Mouse (Mus musculus) megakaryocyte, embryonic 14.5 days (primary cell): ENCODE measurements at regions not wholly inside any gene's neighbourhood (a gene's known extent, or its start where the extent isn't known, plus 50 kb on each side); places are given as distances from the start of the nearest gene placed in this dataset.

Experiments used
- H3K27me3 ChIP-seq: replicated peaks from 2 replicates; pipeline ENCODE3; 2012; ENCODE audit warnings: inconsistent platforms
- H3K36me3 ChIP-seq: replicated peaks from 2 replicates; pipeline ENCODE3; 2012; ENCODE audit warnings: low read length, inconsistent platforms, mixed read lengths
- H3K4me1 ChIP-seq: 2 replicates; pipeline ENCODE4 v1.6.1; 2012; ENCODE audit warnings: inconsistent platforms
- H3K4me3 ChIP-seq: replicated peaks from 2 replicates; pipeline ENCODE3; 2012; ENCODE audit warnings: moderate library complexity, mild to moderate bottlenecking, inconsistent platforms
- H3K9me3 ChIP-seq: 2 replicates; pipeline ENCODE4 v1.6.1; 2012; ENCODE audit warnings: inconsistent platforms
- FLI1 ChIP-seq: IDR thresholded peaks from 2 replicates; pipeline ENCODE4 v1.6.1; 2012; ENCODE audit warnings: low read length, inconsistent platforms, mixed read lengths
- GATA1 ChIP-seq: IDR thresholded peaks from 3 replicates; pipeline ENCODE4 v1.6.1; 2012; ENCODE audit warnings: mixed read lengths, low read length, inconsistent platforms, borderline replicate concordance

DNA sequence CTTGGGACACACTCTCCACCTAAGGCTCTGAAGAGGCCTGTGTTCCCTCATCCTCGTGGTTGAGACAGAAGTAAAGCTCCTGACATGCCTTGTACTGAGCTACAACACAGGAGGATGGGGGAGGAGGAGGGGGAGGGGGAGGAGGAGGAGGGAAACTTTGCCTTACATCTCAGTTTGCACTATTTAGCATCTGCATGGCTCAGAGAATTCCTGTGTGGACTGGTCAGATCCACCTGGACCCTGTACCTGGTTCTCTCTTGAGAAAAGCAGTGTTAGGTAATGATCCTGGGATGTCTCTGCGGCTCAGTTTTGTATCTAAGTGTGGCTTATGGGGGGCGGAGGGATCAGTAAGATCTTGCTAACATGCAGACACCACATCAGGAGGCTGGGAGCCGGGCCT lies 102.2 kb upstream of the Sulf2 start:
- Histone ChIP-seq H3K9me3 (peaks cover 13% of the 10 kb centered on the region), H3K36me3 (no peaks in the 10 kb centered on the region), H3K4me1 (peaks cover 9% of the 10 kb centered on the region), H3K27me3 (peaks cover 32% of the 10 kb centered on the region), H3K4me3 (no peak overlapping the region)
- TF ChIP-seq GATA1 = no peak
- no peak for TF ChIP-seq FLI1

DNA sequence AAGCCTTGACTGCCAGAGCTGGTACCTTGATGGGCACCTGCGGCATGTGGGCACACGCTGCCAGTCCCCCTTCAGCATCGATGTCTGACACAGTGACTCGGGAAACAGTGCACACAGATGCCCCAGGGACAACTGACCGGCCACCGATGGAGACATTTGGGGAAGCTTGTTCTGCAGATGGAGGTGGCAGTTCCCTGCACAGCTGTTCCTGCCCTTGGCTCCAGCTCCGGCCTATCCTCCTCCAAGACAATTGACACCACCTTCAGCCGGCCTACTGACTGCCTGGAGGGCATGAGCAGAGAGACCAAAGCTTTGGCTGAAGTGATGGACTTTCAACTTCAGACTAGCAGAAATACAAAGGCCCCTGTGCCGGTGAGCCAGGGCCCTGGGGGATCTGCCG lies 100.7 kb upstream of the Sulf2 start:
- Histone ChIP-seq H3K4me1 (no peaks in the 10 kb centered on the region), H3K9me3 (peaks cover 13% of the 10 kb centered on the region), H3K4me3 (no peak overlapping the region), H3K27me3 (peaks cover 27% of the 10 kb centered on the region), H3K36me3 (no peaks in the 10 kb centered on the region)
- TF ChIP-seq FLI1 = no peak
- TF ChIP-seq GATA1 = no peak

GRCm38 (mm10) chr2:166254581-166254980 lies 99.1 kb upstream of the Sulf2 start:
- Histone ChIP-seq H3K4me3 (no peak overlapping the region), H3K4me1 (no peaks in the 10 kb centered on the region), H3K27me3 (peaks cover 23% of the 10 kb centered on the region), H3K9me3 (peaks cover 13% of the 10 kb centered on the region), H3K36me3 (no peaks in the 10 kb centered on the region)
- no peak for TF ChIP-seq FLI1
- no peak for TF ChIP-seq GATA1

DNA sequence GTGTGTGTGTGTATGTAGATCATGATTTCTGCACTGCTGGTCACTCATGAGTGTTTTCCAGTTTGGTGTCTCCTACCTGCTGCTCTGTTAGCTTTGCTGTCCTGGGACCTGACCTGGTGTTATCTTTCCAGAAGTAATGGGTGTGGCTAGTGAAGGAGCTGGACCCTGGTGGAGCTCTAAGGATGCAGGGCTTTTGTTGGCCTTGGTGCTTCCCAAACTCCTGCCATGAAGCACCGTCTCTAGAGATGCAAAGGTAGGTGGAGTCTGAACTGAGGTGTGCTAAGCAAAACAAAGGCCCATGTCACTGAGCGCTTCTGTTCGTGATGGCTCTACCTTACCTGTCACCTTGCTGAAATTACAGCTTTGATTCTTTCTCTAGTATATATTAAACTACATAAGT lies 96.6 kb upstream of the Sulf2 start:
- H3K36me3 ChIP-seq = no peaks in the 10 kb centered on the region
- no peak for TF ChIP-seq GATA1
- TF ChIP-seq FLI1 = no peak
- H3K9me3 ChIP-seq = peaks cover 7% of the 10 kb centered on the region
- H3K4me3 ChIP-seq = no peak overlapping the region
- no peaks in the 10 kb centered on the region for H3K4me1 ChIP-seq
- peaks cover 32% of the 10 kb centered on the region for H3K27me3 ChIP-seq

GRCm38 (mm10) chr2:166251421-166251820 lies 96.0 kb upstream of the Sulf2 start:
- Histone ChIP-seq H3K36me3 (no peaks in the 10 kb centered on the region), H3K4me1 (no peaks in the 10 kb centered on the region), H3K4me3 (no peak overlapping the region), H3K27me3 (peaks cover 38% of the 10 kb centered on the region), H3K9me3 (0 out of 2 replicates have a peak, but pooled peaks cover under 1% of the 10 kb centered on the region)
- TF ChIP-seq GATA1 (no peak), FLI1 (no peak)

DNA sequence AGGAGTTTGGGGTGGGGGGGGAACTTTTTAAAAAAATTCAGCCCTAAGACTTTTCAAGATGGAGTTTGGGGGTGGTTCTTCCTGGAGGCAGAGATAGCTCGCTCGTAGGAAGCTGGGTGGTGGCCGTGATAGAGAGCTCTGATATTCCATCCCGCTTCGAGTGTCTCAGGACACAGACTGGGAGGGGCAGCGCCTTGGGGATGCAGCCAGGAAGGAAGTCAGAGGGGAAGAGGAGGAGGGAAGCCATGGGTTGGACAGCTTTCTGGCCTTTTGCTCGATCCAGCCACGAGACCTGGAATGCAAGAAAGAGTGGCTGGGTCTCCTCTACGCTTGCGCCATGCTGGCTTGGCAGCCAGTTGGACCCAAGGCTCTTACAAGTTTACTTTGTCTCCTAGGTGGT lies 95.1 kb upstream of the Sulf2 start:
- Histone ChIP-seq H3K9me3 (no peaks in the 10 kb centered on the region), H3K27me3 (peaks cover 39% of the 10 kb centered on the region), H3K4me3 (no peak overlapping the region), H3K4me1 (no peaks in the 10 kb centered on the region), H3K36me3 (no peaks in the 10 kb centered on the region)
- TF ChIP-seq FLI1 = no peak
- TF ChIP-seq GATA1 = no peak

DNA sequence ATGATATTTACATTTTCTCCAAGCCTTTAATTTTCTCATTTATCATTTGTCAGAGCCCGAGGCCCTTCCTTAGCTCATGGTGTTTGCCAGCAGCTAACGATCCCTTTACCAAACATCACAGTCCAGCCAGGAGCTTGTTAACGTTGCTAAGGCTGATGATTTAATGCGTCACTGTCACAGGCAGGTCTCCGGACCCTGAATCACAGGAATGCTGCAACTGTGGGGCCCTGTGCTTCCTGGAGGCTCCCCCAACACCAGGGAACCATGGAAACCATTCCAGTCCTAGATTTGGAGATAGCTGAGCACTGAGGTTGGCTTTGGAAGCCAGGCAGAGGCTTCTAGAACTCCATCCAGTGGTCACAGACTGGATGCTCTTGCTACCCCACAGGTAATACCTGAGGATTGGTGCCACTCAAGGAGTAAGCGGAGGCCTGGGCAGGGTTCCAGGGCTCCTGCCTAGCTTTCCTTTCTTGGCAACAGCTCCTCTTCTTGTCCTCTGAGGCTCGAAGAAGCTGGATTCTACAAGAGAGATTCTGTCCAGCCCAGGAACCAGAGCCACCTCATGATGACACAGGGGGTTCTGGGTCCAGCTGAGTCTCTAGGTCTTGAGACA lies 94.0 kb upstream of the Sulf2 start:
- Histone ChIP-seq H3K4me3 (no peak overlapping the region), H3K4me1 (no peaks in the 10 kb centered on the region), H3K9me3 (no peaks in the 10 kb centered on the region), H3K36me3 (no peaks in the 10 kb centered on the region), H3K27me3 (peaks cover 47% of the 10 kb centered on the region)
- TF ChIP-seq FLI1 (no peak), GATA1 (no peak)

DNA sequence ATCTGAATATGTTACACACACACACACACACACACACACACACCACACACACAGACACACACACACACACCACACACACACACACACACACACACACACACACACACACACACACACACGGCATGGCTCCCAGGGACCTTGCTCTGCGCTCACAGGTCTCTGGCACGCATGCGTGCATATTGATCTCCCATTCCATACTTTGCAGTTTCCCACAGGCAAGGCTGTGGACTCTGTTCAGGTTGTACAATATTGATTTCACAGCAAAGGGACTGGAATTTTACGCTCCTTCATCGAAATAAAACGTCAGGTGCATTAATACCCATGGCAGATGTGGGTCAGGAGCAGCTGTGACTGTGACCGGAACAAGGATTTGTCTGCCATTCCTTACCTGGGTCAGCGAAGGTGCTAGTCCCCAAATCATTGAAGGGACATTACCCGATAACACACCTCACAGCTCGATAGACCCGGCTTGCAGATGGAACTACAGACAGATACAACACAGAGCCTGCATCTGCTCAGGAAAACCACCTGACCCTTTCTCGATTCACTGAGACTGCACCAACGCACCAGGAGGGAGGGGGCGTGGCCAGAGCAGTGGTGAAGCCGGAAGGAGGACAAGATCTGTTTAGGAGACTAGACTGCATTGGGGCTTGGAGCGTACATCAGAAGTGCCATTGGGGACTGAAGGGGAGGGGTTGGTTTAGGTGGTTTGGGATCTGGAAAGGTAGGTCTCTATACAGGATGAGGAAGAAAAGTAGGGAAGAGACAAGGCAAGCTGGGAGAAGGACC lies 91.1 kb upstream of the Sulf2 start:
- Histone ChIP-seq H3K9me3 (no peaks in the 10 kb centered on the region), H3K36me3 (no peaks in the 10 kb centered on the region), H3K27me3 (peaks cover 60% of the 10 kb centered on the region), H3K4me1 (no peaks in the 10 kb centered on the region), H3K4me3 (no peak overlapping the region)
- TF ChIP-seq FLI1 (no peak), GATA1 (no peak)

- Histone ChIP-seq H3K36me3 (no peaks in the 10 kb centered on the region), H3K27me3 (peaks cover 60% of the 10 kb centered on the region), H3K9me3 (no peaks in the 10 kb centered on the region), H3K4me1 (no peaks in the 10 kb centered on the region), H3K4me3 (no peak overlapping the region)
- TF ChIP-seq FLI1 (no peak), GATA1 (no peak)
These were observed 89.8 kb upstream of the Sulf2 start for GRCm38 (mm10) chr2:166245219-166245618.

- Histone ChIP-seq H3K36me3 (no peaks in the 10 kb centered on the region), H3K4me3 (no peak overlapping the region), H3K27me3 (peaks cover 63% of the 10 kb centered on the region), H3K4me1 (no peaks in the 10 kb centered on the region), H3K9me3 (no peaks in the 10 kb centered on the region)
- TF ChIP-seq GATA1 = no peak
- no peak for TF ChIP-seq FLI1
These were observed 87.5 kb upstream of the Sulf2 start for GRCm38 (mm10) chr2:166242786-166243521.
